Mouse (Mus musculus) splenic B cell, adult 2 months (primary cell): Measurements from ENCODE around the gene Dennd6a.
"Not testable (repeated sequence)": the region's sequence is repeated elsewhere in the genome, so short reads cannot be mapped to it uniquely, and the experiment has no call there.

Experiments
- DNase-seq: peaks from one replicate; pipeline ENCODE4 v3.0.0-alpha.2; 2011; ENCODE audit warnings: low read depth, low spot score
- H3K27me3 ChIP-seq: 2 replicates; pipeline ENCODE4 v1.6.1; 2012; ENCODE audit warnings: mild to moderate bottlenecking, low read length, moderate library complexity, mixed read lengths; ENCODE audit not compliant: control insufficient read depth, poor library complexity, insufficient read depth, severe bottlenecking
- H3K36me3 ChIP-seq: 2 replicates; pipeline ENCODE4 v1.6.1; 2012; ENCODE audit warnings: mild to moderate bottlenecking, low read length, moderate library complexity, mixed read lengths; ENCODE audit not compliant: control insufficient read depth, poor library complexity, insufficient read depth, severe bottlenecking

Dennd6a gene

GRCm38 (mm10) chr14:26671870-26672615 is 98.4 kb downstream of the Dennd6a start:
- H3K36me3 ChIP-seq, H3K27me3 ChIP-seq, DNase-seq: not testable (repeated sequence)

DNA sequence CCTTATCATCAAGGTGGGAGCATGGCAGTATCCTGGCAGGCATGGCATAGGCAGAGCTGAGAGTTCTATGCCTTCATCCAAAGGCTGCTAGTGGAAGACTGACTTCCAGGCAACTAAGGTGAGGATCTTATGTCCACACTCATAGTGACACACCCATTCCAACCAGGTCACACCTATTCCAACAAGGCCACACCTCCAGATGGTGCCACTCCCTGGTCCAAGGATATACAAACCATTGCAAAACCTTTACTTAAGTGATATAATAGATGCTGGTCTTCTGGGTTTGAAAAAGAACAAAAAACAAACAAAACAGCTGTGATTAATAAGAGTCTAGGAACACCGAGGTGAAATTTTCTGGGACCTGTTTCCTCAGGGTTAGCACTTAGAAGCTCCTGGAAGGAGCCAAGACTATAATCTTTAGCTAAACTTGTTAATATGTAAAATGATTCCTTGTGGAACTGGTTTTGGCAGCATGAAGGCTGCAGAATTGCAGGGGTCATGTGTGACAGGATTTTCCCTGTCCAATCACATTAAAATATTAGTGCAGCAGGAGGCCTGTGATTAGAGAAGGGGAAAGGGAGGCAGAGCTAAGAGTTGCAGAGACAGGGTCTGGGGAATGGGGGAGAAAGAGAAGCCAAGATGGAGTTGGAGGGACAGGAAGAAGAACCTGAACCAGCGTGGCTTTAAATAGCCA is 101.0 kb downstream of the Dennd6a start:
- H3K27me3 ChIP-seq, DNase-seq, H3K36me3 ChIP-seq: not testable (repeated sequence)

DNA sequence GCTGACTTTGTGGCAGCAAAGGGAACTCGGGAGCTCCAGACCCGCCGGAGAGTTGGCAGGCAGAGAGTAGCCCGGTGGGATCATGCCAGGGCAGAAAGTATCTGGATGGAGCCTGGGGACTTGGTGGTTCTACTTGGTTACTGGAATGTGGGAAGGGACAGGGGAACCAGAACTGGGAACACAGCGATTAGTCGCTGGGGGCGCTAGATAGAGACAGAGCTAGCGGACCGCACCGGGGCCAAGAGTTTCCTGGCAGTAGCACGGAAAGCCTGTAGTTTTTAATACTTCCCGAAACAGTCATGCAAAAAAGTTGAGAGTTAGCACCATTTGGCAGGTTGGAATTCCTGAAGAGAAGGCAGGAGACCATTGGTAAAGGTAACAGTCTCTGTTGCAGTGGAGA is 101.7 kb downstream of the Dennd6a start:
- no peaks in the 10 kb centered on the region for H3K36me3 ChIP-seq
- peak; percentile 23 for DNase-seq
- H3K27me3 ChIP-seq, result no peaks in the 10 kb centered on the region

DNA sequence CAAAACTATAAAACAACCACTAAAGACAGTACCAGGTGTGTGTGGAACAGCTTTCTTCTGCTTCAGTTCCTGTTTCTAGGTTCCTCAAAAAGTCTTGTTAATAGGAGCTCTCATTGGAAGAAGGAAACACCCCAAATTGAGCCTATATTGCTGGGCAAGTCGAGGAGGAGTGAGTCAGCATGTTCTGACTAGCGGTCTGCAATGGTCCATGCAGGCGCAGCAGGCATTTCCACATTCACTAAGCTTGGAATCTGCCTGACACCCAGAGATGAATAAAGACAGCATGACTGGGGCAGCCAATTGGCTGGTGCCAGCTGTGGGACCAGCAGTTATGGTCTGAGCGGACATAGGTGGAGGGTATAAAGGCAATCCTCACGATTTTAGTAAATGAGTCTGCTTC is 102.1 kb downstream of the Dennd6a start:
- DNase-seq, result peak; percentile 40
- Histone ChIP-seq H3K36me3 (no peaks in the 10 kb centered on the region), H3K27me3 (no peaks in the 10 kb centered on the region)
